Mouse (Mus musculus) gastrocnemius, postnatal 10 days (tissue): ENCODE measurements around the gene 1700007K13Rik. TPM values are rescaled to one million over a fixed set of nuclear protein-coding genes. Genes with fewer than 3 reads are reported as not detected.
"Not testable (repeated sequence)": the region's sequence is repeated elsewhere in the genome, so short reads cannot be mapped to it uniquely, and the experiment has no call there.

Experiments used
- DNase-seq: peaks from one replicate; pipeline ENCODE4 v3.0.0; 2021; ENCODE audit warnings: mixed read lengths
- long read RNA-seq, 2 experiments: library from polyadenylated mRNA; stranded (forward); transcript quantifications; one replicate each; pipeline ENCODE4 v2.0.0; 2021
- total RNA-seq, 2 experiments: library from RNA; stranded (reverse); gene quantifications; 2 replicates each; pipeline ENCODE4 v1.2.3; 2021

The 1700007K13Rik gene
- total RNA-seq: under 1 TPM in 1 of 2 experiments, not detected in 1; 0.34 TPM
- long read RNA-seq, experiment 1: 0 reads
- long read RNA-seq, experiment 2: 0 reads

DNA sequence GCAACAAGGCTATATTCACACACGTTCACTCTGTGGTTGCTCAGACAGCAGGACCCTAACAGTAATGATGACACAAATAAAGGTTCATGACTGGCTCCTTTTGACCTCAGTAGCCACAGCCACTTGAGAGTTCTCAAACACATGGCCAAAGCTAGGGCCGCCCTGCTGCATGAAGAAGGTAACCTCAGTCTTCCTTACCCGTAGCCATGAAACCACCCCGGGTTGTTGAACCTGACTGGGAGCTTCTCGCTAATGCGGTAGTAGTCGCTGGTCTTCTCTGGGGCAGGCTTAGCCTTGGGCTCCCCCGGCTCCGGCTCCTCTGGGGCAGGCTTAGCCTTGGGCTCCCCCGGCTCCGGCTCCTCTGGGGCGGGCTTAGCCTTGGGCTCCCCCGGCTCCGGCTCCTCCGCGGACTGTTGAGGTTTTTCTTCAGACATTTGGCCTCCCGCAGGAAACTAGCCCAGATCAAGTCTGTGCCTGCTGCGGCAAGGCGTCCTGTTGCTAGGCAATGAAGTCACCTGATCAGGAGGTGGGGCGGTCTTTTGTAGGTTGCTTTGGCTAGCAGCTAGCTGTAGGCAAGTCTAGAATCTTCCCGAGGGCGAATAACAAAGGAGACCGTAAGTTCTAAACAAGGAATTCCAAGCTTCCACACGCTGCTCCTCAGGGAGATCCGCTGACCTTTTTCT is at the start of gene 1700007K13Rik:
TSS of gene 1700007K13Rik (minus strand) at position 497 of the 683 bp plus-strand sequence.
- no peak for DNase-seq

- peak; percentile 89 for DNase-seq
These were observed 48.4 kb upstream of the 1700007K13Rik start for GRCm38 (mm10) chr2:28514489-28514888.

DNA sequence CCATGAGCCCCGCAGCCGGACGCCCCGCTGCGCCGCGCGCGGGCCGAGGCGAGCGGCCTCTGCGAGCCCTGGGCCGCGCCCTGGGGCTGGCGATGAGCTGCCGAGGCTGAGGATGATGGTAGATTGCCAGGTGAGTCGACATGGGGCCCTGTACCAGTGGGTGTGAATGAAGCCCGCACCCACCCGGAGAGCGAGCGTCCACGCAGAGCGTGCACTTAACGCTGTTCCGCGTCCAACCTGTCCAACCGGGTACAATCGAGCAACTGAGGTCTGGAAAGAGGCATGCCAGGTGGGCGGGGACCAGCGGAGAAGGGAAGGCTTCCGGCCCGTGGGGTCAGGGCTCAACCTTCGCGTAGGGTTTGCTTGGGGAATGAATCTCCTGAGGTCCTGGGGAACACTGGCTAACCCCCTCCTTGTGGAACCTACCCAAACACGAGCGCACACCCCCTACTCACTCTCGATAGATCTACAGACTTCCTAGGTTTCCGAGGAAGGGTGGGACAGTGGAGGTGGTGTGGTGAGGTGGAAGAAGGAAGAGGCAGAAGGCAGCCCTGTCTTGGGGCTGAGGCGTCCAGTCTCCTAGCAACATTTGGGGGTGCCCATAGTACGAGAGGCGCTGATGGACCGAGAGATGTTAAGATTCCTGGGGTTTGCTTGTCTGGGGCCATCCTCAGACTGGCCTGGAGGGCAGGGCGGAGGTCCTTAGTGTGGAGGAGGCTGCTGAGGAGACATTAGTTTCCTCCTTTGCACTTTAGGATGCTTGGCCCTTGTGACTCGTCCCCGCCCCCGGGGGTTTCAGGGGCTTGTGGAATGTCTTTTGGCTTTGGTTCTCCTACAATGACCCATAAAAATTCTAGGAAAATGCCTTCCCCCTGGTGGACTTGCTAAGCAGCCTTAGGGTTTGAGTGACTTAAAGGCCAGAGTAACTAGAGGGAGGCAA is 47.6 kb upstream of the 1700007K13Rik start:
- DNase-seq: peak; percentile 34

GRCm38 (mm10) chr2:28512798-28513401 is 46.8 kb upstream of the 1700007K13Rik start, which contains the start of gene Ralgds:
Gene Ralgds, plus strand, starts transcription at chr2:28513125.
- peak; percentile 51 for DNase-seq

DNA sequence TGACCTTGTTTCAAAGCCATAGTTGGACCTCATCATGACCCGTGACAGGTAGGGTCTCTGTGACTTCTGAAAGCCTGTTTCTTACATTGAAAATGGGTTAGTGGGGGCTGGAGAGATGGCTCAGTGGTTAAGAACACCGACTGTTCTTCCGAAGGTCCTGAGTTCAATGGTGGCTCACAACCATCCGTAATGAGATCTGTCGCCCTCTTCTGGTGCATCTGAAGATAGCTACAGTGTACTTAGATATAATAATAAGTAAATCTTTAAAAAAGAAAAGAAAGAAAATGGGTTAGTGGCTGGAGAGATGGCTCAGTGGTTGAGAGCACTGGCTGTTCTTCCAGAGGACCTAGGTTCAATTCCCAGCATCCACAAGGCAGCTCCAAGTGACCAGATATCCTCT is 45.5 kb upstream of the 1700007K13Rik start:
- peak; percentile 3 for DNase-seq

DNA sequence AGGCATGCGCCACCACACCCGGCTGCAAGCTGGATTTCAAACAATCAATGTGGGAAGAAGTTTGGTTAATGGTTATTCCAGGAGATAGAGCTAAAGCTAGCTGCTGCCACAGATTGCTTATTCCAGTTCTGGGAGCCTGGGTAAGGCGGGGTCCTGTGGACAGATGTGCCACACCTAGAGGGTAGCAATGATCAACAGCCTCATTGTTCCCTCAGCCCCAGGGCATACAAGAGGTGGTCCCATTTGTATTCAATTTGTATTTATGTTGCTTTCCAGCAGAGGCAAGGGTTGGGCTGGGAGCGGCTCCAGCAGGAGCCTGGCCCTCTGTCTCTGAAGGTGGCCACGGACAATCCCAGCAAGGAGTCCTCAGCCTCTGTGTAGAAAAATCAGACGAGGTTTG is 40.2 kb upstream of the 1700007K13Rik start:
- DNase-seq: no peak

- no peak for DNase-seq
These were observed 39.7 kb upstream of the 1700007K13Rik start, which contains the start of gene Gm10134 for GRCm38 (mm10) chr2:28505795-28506194. Gene Gm10134, plus strand, starts transcription at chr2:28506095.

- DNase-seq: no peak
These were observed 38.5 kb upstream of the 1700007K13Rik start for GRCm38 (mm10) chr2:28504676-28505075.

DNA sequence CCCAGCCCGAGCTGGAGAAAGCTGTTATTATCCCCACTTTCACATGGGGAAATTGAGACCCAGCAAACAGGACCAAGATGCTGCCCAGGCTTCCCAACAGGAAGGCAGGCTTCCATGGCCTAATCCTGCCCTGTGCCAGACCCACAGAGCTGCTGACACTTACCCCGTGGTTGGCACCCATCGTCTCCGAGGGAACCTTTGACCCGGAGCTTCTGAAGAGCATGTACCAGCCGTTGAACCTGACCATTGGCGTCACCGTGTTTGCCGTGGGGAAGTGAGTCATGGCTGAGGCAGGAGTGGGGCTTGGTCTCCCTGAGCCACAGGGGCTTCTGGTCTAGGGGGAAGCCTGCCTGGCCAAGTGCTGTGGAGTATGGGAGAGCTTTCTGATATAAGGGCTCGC is 36.9 kb upstream of the 1700007K13Rik start:
- DNase-seq: no peak

GRCm38 (mm10) chr2:28498431-28498830 is 32.3 kb upstream of the 1700007K13Rik start:
- no peak for DNase-seq

GRCm38 (mm10) chr2:28497561-28497960 is 31.4 kb upstream of the 1700007K13Rik start:
- DNase-seq: no peak

DNA sequence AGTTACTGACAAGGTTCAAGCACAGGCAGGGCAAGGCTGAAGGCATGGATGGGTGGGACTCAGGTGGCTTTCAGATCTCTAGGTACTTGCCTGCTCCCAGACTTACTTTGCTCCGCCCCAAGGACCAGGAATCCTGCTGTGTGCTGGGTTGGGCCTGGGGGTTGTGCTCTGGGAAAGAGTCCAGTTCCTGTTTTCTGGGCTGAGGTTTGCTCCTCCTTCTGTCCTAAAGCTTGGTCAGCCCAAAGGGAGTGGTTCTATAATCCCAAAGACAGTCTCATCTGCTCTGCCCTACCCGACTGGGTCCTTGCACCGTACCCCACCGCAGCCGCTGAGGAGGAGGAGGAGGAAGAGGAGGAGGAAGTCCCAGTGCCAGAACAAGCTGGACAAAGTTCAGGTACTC is 30.5 kb upstream of the 1700007K13Rik start, which contains the start of gene Gbgt1:
TSS of gene Gbgt1 (plus strand) at position 221 of the 400 bp plus-strand sequence.
- no peak for DNase-seq

GRCm38 (mm10) chr2:28495801-28496595 is 29.9 kb upstream of the 1700007K13Rik start:
- no peak for DNase-seq

GRCm38 (mm10) chr2:28495207-28495756 is 29.1 kb upstream of the 1700007K13Rik start:
- DNase-seq: no peak

DNA sequence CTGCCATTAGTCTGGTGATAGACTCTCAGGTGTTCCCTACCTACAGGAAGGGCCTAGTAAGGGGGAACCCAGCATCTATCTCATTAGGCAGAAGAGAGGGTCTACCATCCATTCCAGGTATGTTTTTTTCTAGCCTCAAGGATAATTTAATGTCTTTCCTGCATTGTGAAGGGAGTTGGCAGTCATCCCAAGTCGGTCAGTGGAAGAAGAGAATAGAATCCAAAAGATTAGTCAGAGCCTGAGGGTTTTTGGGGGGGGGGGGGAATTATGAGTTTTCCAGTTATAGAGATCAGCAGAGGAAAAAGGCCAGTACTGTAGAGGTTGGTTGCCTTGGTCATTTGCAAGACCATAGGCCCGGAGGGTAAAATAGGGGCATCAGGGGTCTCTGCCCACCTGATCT is 28.4 kb upstream of the 1700007K13Rik start:
- no peak for DNase-seq

DNA sequence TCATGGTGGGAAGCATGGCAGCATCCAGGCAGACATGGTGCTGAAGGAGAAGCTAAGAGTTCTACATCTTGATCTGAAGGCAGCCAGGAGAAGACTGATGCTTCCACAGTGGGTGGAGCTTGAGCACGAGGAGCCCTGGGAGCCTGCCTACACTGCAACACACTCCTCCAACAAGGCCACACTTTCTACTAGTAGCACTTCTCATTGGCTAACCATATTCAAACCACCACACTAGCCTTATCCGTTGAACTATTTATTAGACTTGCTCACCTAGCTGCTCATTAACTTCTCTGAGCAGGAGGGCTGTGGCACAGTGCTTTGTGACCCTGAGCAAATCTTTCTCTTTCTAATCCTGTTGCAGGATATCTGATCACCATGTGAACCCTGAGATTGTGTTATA is 17.7 kb upstream of the 1700007K13Rik start:
- DNase-seq: no peak

DNA sequence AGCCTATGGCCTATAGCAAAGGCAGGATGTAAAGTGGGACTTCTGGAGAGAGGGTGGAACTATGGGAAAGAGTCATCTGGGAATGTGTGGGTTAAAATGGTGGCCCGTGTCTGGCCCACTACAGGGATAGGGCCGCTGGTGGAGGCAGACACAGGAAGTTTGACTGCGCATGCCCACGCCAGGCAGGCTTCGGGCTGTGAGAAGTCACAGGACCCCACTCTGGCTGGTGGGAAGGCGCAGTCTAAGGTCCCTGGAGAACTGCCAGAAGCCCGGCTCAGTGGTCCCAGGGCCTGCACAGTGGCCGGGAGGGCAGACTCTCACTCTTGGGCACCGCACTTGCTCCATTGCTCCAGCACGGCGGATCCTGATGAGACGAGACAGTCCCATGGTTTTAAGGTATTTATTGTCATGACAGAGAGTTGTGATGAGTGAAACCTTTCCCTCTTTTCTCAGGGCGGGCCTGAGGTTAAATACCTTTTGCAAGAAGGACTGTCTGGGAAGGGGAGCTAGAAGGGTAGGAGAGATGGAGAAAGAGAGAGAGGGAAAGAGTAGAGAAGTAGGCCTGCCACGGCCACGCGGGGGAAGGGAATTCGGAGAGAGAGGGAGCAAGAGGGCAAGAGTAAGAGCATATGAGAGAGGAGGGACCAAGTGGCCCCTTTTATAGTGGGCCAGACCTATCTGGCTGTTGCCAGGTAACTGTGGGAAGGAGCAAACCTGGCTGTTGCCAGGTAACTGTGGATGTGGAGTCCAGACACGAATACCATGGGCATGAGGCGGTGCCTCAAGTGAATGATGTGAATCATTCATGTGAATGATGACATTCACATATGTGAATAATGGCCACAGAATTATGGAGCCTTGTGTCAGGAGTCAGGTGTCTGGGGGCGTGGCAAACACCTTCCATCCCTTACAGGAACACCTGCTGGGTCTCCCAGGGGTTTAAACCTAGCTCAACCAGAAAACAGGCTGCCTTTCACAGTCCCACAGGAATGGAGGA is 13.4 kb upstream of the 1700007K13Rik start:
- DNase-seq: no peak

DNA sequence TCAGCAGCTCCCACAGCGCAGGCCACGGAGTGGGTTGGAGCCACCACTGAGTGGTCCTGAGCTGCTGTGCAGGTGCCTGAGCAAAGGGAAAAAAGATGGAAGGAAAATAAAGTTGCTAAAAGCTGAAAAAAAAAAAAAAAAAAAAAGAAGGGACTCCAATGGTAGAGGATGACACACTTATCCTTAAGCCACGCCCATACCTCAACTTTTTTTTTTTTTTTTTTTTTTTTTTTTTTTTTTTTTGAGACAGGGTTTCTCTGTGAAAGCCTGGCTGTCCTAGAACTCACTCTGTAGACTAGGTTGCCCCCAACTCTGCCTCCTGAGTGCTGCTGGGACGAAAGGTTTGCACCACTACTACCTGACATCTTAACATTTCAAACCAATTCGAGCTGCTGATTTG is 11.9 kb upstream of the 1700007K13Rik start:
- DNase-seq: not testable (repeated sequence)

- not testable (repeated sequence) for DNase-seq
These were observed 5.9 kb upstream of the 1700007K13Rik start for GRCm38 (mm10) chr2:28472011-28472410.

- no peak for DNase-seq
These were observed 4.5 kb upstream of the 1700007K13Rik start for GRCm38 (mm10) chr2:28470591-28470990.
